Mouse (Mus musculus): ENCODE measurements around the gene Rps17.

GRCm38 (mm10) chr7:81326859-81327258, 18.2 kb downstream of the Rps17 start:
- TF ChIP-seq CTCF (IDR thresholded peaks at IDR 0.05; ENCODE audit: control insufficient read depth, insufficient read depth, insufficient replicate concordance, low read depth, low read length): no peak
- TF ChIP-seq POLR2A (IDR thresholded peaks at IDR 0.05; ENCODE audit: control insufficient read depth, low read depth, low read length): no peak

Data from testis, adult 2 months (tissue).